Mouse (Mus musculus): ENCODE data around the gene Iyd.

DNA sequence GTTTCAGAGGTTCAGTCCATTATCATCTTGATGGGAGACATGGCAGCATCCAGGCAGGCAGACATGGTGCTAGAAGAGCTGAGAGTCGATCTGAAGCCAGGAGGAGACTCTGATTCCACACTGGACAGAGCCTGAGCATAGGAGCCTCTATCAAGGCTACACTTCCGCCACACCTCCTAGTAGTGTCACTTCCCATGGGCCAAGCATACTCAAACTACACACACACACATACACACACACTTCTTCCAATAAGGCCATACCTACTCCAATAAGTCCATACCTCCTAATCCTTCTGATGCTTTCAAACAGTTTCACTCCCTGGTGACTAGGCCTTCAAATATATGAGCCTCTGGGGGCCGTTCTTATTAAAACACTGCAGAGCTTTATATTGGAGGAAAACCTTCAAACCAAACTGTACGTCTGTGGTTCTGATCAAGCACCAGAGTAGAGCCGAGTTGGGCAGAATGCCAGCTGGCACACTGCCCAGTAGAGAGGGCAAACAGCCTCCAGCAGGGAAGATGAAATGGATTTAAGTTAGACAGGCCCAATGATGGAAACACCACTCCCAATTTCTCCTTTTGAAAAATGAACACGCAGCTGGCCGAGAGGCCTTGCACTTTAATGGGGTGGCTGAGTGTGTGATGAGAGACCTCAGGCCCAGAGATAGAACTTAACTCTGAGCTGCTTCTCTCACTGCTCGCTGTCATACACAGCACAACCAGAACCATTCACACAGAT lies 32.4 kb upstream of the Iyd start:
- TF ChIP-seq CTCF (IDR thresholded peaks at IDR 0.05; ENCODE audit: control insufficient read depth, insufficient read depth, insufficient read length) (no peak), MYOG (IDR thresholded peaks at IDR 0.05; ENCODE audit: control insufficient read depth, extremely low read depth, insufficient read length) (no peak), MAX (IDR thresholded peaks at IDR 0.05) (no peak), CEBPB (IDR thresholded peaks at IDR 0.05; ENCODE audit: low read depth) (no peak), USF1 (IDR thresholded peaks at IDR 0.05; ENCODE audit: low read depth) (no peak)

All from C2C12 (cell line).